Mouse (Mus musculus): ENCODE data around the gene Ikzf2. TPM values are rescaled to one million over a fixed set of nuclear protein-coding genes. Genes with fewer than 3 reads are reported as not detected.

The Ikzf2 gene
- polyA plus RNA-seq, 1 experiment from 2014 or later, result 2.6 TPM

GRCm38 (mm10) chr1:69506615-69507159, 180.4 kb downstream of the Ikzf2 start:
- Histone ChIP-seq H3K36me3 (no peaks in the 10 kb centered on the region), H3K9ac (no peak overlapping the region), H3K4me1 (replicated peaks) (no peaks in the 10 kb centered on the region), H3K4me3 (no peak overlapping the region), H3K4me2 (no peak overlapping the region), H3K27me3 (replicated peaks) (no peaks in the 10 kb centered on the region), H3K9me3 (replicated peaks) (no peaks in the 10 kb centered on the region), H3K27ac (ENCODE audit: poor library complexity, severe bottlenecking) (no peak overlapping the region)
- no peak for ATAC-seq (ENCODE audit: insufficient number of reproducible peaks, low FRiP score)
- whole genome bisulfite sequencing, result 89% methylated on average over 7 of the region's 7 CpGs

- Histone ChIP-seq H3K4me1 (replicated peaks) (no peaks in the 10 kb centered on the region), H3K4me3 (no peak overlapping the region), H3K4me2 (no peak overlapping the region), H3K27ac (ENCODE audit: poor library complexity, severe bottlenecking) (no peak overlapping the region), H3K9ac (no peak overlapping the region), H3K27me3 (replicated peaks) (no peaks in the 10 kb centered on the region), H3K9me3 (replicated peaks) (no peaks in the 10 kb centered on the region), H3K36me3 (no peaks in the 10 kb centered on the region)
- ATAC-seq (ENCODE audit: insufficient number of reproducible peaks, low FRiP score), result no peak
- WGBS, result 81% methylated on average over 6 of the region's 6 CpGs
These were observed 181.0 kb downstream of the Ikzf2 start for GRCm38 (mm10) chr1:69506011-69506410.

GRCm38 (mm10) chr1:69500388-69500787, 186.7 kb downstream of the Ikzf2 start:
- no peak for ATAC-seq (ENCODE audit: insufficient number of reproducible peaks, low FRiP score)
- Histone ChIP-seq H3K36me3 (no peaks in the 10 kb centered on the region), H3K9me3 (replicated peaks) (no peaks in the 10 kb centered on the region), H3K9ac (no peak overlapping the region), H3K27me3 (replicated peaks) (no peaks in the 10 kb centered on the region), H3K4me1 (replicated peaks) (no peaks in the 10 kb centered on the region), H3K4me3 (no peak overlapping the region), H3K27ac (ENCODE audit: poor library complexity, severe bottlenecking) (no peak overlapping the region), H3K4me2 (no peak overlapping the region)
- 77% methylated on average over 3 of the region's 3 CpGs for WGBS

- WGBS, result 82% methylated on average over 5 of the region's 5 CpGs
- H3K9me3 ChIP-seq (replicated peaks), result no peaks in the 10 kb centered on the region
- no peak for ATAC-seq (ENCODE audit: insufficient number of reproducible peaks, low FRiP score)
- H3K4me1 ChIP-seq (replicated peaks), result no peaks in the 10 kb centered on the region
- no peak overlapping the region for H3K4me3 ChIP-seq
- H3K9ac ChIP-seq, result no peak overlapping the region
- H3K27ac ChIP-seq (ENCODE audit: poor library complexity, severe bottlenecking), result no peak overlapping the region
- no peaks in the 10 kb centered on the region for H3K36me3 ChIP-seq
- no peaks in the 10 kb centered on the region for H3K27me3 ChIP-seq (replicated peaks)
- no peak overlapping the region for H3K4me2 ChIP-seq
These were observed 187.4 kb downstream of the Ikzf2 start for GRCm38 (mm10) chr1:69499652-69500051.

- WGBS, result 66% methylated on average over 7 of the region's 7 CpGs
- Histone ChIP-seq H3K9me3 (replicated peaks) (no peaks in the 10 kb centered on the region), H3K4me2 (no peak overlapping the region)
These were observed 188.2 kb downstream of the Ikzf2 start for GRCm38 (mm10) chr1:69498862-69499306.

DNA sequence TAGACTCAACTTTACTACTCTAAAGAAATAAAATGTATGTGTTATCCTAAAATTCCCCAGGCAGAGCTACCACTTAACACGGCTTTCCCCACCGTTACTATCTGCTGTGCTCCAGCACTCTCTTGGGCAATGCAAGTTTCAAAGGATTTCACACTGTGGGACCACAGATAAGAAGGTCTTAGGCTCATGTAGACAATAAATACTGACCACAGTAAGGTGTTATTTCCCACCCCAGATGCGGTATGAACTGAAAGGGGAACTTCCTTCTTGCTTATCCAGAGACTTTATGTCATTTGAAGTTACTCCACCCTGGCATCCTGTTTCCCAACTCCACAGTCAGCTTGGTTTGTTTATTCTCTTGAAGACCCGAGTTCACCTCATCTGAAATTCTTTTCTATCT, 191.0 kb downstream of the Ikzf2 start:
- ATAC-seq (ENCODE audit: insufficient number of reproducible peaks, low FRiP score), result no peak
- no peak overlapping the region for H3K4me2 ChIP-seq
- H3K9me3 ChIP-seq (replicated peaks), result no peaks in the 10 kb centered on the region
- 30% methylated on average over 4 of the region's 4 CpGs for WGBS
- no peak overlapping the region for H3K27ac ChIP-seq (ENCODE audit: poor library complexity, severe bottlenecking)
- H3K36me3 ChIP-seq, result no peaks in the 10 kb centered on the region
- H3K4me1 ChIP-seq (replicated peaks), result no peaks in the 10 kb centered on the region
- H3K9ac ChIP-seq, result no peak overlapping the region
- H3K4me3 ChIP-seq, result no peak overlapping the region
- no peaks in the 10 kb centered on the region for H3K27me3 ChIP-seq (replicated peaks)

More at GRCm38 (mm10) chr1:69498862-69499306, 188.2 kb downstream of the Ikzf2 start:
- no peaks in the 10 kb centered on the region for H3K4me1 ChIP-seq (replicated peaks)
- H3K4me3 ChIP-seq, result no peak overlapping the region
- H3K9ac ChIP-seq, result no peak overlapping the region
- no peak overlapping the region for H3K27ac ChIP-seq (ENCODE audit: poor library complexity, severe bottlenecking)
- no peaks in the 10 kb centered on the region for H3K27me3 ChIP-seq (replicated peaks)
- H3K36me3 ChIP-seq, result no peaks in the 10 kb centered on the region
- ATAC-seq (ENCODE audit: insufficient number of reproducible peaks, low FRiP score), result no peak

DNA sequence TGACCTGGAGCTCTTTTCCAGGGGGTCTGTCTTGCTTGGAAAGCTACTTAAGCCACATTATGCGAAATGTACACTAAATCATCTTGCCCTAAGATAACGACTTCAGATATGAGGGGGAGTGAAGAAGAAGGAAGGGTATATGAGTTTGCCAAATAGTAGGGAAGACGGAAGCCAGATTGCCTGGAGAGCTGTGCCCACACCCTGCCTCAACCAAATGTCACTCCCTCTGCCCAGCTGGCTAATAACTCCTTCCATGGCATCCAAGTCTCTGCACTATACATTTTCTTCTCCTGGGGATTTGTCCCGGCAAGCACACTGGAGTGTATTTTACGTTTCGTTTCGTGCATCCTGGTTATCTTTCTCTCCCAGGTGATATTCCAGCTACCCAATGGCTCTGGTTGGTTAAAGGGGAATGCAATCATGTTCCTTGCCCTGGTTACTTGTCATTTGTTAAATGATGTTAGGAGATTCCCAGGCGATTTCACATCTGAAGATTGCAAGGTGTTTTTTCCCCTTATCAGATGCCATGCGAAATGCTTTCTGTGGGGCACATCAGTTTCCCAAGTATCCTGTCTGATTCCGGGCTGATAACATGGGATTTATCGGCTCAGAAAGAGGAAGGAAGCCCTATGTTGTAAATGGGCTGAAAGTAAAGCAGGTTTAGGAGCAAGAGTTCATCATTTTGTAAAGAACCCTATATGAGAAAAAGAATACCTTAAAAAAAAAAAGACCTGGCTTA, 193.6 kb downstream of the Ikzf2 start:
- 67% methylated on average over 11 of the region's 11 CpGs for WGBS
- H3K4me3 ChIP-seq, result no peak overlapping the region
- no peak for ATAC-seq (ENCODE audit: insufficient number of reproducible peaks, low FRiP score)
- no peaks in the 10 kb centered on the region for H3K4me1 ChIP-seq (replicated peaks)
- no peaks in the 10 kb centered on the region for H3K27me3 ChIP-seq (replicated peaks)
- no peaks in the 10 kb centered on the region for H3K9me3 ChIP-seq (replicated peaks)
- no peaks in the 10 kb centered on the region for H3K36me3 ChIP-seq
- H3K9ac ChIP-seq, result no peak overlapping the region
- H3K27ac ChIP-seq (ENCODE audit: poor library complexity, severe bottlenecking), result no peak overlapping the region
- H3K4me2 ChIP-seq, result no peak overlapping the region

- Histone ChIP-seq H3K36me3 (no peaks in the 10 kb centered on the region), H3K4me1 (replicated peaks) (no peaks in the 10 kb centered on the region), H3K4me2 (no peak overlapping the region), H3K9ac (no peak overlapping the region), H3K27me3 (replicated peaks) (no peaks in the 10 kb centered on the region), H3K4me3 (no peak overlapping the region), H3K9me3 (replicated peaks) (no peaks in the 10 kb centered on the region), H3K27ac (ENCODE audit: poor library complexity, severe bottlenecking) (no peak overlapping the region)
- no peak for ATAC-seq (ENCODE audit: insufficient number of reproducible peaks, low FRiP score)
- 85% methylated on average over 4 of the region's 4 CpGs for WGBS
These were observed 195.0 kb downstream of the Ikzf2 start for GRCm38 (mm10) chr1:69492013-69492412.

GRCm38 (mm10) chr1:69489026-69489425, 198.0 kb downstream of the Ikzf2 start:
- no peak overlapping the region for H3K9ac ChIP-seq
- H3K4me3 ChIP-seq, result no peak overlapping the region
- no peaks in the 10 kb centered on the region for H3K4me1 ChIP-seq (replicated peaks)
- no peak overlapping the region for H3K4me2 ChIP-seq
- H3K27me3 ChIP-seq (replicated peaks), result no peaks in the 10 kb centered on the region
- no peaks in the 10 kb centered on the region for H3K9me3 ChIP-seq (replicated peaks)
- WGBS, result 78% methylated on average over 7 of the region's 7 CpGs
- no peaks in the 10 kb centered on the region for H3K36me3 ChIP-seq
- ATAC-seq (ENCODE audit: insufficient number of reproducible peaks, low FRiP score), result no peak
- no peak overlapping the region for H3K27ac ChIP-seq (ENCODE audit: poor library complexity, severe bottlenecking)

DNA sequence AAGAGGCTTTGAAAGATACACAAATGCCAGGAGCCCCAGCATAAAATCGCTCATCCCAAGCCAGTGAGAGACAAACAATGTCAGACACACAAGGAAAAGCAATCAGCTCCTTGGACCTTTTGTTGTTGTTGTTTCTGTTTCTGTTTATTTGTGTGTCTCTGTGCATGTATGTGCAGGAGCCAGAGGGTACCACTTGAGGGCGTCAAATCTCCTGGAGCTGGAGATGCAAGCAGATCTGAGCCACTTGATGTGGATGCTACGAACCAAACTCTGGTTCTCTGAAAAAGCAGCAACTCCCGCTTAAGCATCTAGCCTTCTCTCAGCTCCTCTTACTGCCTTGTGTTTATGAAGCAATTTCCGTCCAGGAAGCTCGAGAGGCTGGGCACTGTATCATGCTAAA, 198.4 kb downstream of the Ikzf2 start:
- Histone ChIP-seq H3K9me3 (replicated peaks) (no peaks in the 10 kb centered on the region), H3K4me1 (replicated peaks) (no peaks in the 10 kb centered on the region), H3K36me3 (no peaks in the 10 kb centered on the region), H3K27ac (ENCODE audit: poor library complexity, severe bottlenecking) (no peak overlapping the region), H3K9ac (no peak overlapping the region), H3K4me3 (no peak overlapping the region), H3K27me3 (replicated peaks) (no peaks in the 10 kb centered on the region), H3K4me2 (no peak overlapping the region)
- 82% methylated on average over 6 of the region's 6 CpGs for WGBS
- no peak for ATAC-seq (ENCODE audit: insufficient number of reproducible peaks, low FRiP score)

Data from heart, embryonic 12.5 days (tissue).